Mouse (Mus musculus): ENCODE measurements around the gene Lmx1b.

DNA sequence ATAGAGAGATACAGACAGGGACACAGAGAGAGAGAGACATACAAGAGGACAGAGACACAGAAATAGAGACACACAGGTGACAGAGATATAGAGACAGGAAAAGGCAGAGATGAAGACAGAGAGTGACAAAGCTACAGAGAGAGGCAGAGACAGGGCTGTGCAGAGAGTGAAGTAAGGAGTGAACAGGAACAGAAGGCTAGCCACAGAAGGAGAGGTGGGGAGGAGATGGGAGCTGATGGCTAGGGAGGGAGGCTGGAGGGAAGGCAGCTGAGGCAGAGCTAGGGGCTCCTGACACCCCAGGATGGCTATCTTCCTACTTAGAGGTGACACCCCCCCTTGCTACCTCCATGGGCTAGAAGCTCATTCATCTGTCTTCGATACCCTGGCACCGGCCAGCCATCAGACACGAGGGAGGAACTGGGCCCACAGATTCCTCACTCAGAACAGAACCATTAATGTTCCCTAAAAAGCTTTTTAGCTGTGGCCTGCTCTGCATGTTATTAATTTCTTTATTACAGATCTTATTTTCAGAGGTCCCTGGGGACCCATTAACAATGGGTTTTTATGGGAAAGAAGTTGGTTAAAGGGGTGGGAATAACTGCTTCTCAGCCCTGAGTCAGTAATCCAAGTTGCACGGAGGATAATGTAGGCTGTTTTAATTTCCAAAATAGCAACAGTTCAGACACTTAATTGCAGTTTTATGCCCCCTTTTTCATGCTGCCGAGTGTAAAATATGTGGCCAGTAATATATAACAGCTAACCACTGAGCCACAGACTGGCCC is 114.8 kb downstream of the Lmx1b start:
- TF ChIP-seq CTCF (conservative IDR thresholded peaks at IDR 0.05 in 1 of 2, IDR thresholded peaks at IDR 0.05 in 1 of 2; ENCODE audit: low read depth in 2 of 2, low read length in 2 of 2) = no peak
- no peak for TF ChIP-seq TCF12 (IDR thresholded peaks at IDR 0.05; ENCODE audit: low read depth, low read length)
- TF ChIP-seq EP300 (IDR thresholded peaks at IDR 0.05; ENCODE audit: low read length) = no peak
- TF ChIP-seq USF1 (IDR thresholded peaks at IDR 0.05; ENCODE audit: low read depth, low read length) = no peak
- no peak for TF ChIP-seq POLR2A (IDR thresholded peaks at IDR 0.05; ENCODE audit: low read depth, low read length)
- TF ChIP-seq MXI1 (IDR thresholded peaks at IDR 0.05; ENCODE audit: low read depth, low read length) = no peak
- no peak for TF ChIP-seq NRF1 (IDR thresholded peaks at IDR 0.05; ENCODE audit: low read depth, low read length)
- TF ChIP-seq MEF2A (IDR thresholded peaks at IDR 0.05; ENCODE audit: borderline replicate concordance, low read depth, low read length) = no peak
